Mouse (Mus musculus) v-Abl transformed pro-B cells (cell line): ENCODE measurements around the gene Ceacam19.

Experiments used
- in situ Hi-C, 2 experiments: fragments of 400-800 bp; cut with MboI; formaldehyde crosslinking; loops; one replicate each; pipeline ENCODE4 v1.15.1; 2025; ENCODE audit not compliant: unreplicated experiment in 2 of 2

The Ceacam19 gene

DNA sequence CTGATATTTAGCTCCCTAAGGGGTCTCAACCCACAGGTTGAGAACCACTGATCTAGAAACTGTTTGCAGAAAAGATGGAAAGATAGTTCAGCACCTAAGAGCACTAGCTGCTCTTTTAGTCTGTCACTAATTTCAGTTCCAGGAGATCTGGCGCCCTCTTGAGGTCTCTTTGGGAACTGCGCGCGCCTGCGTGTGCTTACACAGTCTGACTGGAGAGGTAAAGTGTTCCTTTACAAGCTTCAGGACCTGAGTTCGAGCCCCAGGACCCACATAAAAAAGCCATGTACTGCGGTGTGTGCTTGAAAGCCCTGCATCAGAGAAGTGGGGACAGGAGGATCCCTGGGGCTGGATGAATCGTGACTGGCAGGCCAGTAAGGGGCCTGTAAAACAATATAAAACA is 2.1 kb upstream of the Ceacam19 start:
- in situ Hi-C loops = no loop called here

- in situ Hi-C loops = no loop called here
These were observed 7.0 kb downstream of the Ceacam19 start for GRCm38 (mm10) chr7:19880754-19881153.

GRCm38 (mm10) chr7:19876781-19877425 is 10.9 kb downstream of the Ceacam19 start:
- in situ Hi-C loops = loop anchor here in 1 of 2 experiments (10.0 kb wide), 1 partner anchor 472 kb away; the partner anchor contains the start of genes Ckm and Klc3

DNA sequence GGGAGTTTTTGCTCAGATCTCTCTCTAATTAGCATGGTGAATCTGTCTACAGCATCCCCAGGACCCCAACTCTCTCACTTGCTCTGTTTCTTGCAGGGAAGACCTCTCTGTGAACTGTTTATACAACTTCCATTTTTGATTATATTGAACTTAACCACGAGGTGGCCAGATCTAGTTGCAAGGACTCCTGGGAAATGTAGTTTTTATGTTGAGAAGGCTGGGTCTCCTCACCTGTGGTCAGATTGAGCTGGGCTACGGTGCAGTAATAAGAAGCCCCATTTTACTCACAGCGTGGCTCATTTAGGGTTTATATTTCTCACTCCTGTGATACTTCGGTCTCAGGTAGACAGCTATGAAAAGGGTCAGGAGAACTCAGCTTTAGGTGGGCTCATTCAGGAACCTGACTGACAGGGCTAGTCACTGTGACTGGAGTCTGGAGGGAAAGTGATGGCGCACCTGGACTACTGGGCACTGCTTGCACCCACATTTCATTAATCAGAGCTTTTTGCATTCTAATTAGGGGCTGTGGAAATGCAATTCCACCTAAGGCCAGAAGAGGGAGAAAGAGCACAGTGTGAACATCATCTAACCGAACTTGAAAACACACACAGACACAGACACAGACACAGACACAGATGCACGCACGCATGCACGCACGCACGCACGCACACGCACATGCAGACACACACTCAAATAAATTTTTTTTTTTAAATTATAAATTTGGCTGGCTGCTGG is 11.7 kb downstream of the Ceacam19 start:
- in situ Hi-C loops = loop anchor here in 1 of 2 experiments (10.0 kb wide), 1 partner anchor 471 kb away; the partner anchor contains the start of genes Ckm and Klc3

GRCm38 (mm10) chr7:19871943-19872601 is 15.7 kb downstream of the Ceacam19 start:
- in situ Hi-C loops = loop anchor here in 1 of 2 experiments (5.0 to 10.0 kb wide), 3 partner anchors 70 to 467 kb away; partner anchors contain the start of genes Ckm, Clptm1 and Klc3

DNA sequence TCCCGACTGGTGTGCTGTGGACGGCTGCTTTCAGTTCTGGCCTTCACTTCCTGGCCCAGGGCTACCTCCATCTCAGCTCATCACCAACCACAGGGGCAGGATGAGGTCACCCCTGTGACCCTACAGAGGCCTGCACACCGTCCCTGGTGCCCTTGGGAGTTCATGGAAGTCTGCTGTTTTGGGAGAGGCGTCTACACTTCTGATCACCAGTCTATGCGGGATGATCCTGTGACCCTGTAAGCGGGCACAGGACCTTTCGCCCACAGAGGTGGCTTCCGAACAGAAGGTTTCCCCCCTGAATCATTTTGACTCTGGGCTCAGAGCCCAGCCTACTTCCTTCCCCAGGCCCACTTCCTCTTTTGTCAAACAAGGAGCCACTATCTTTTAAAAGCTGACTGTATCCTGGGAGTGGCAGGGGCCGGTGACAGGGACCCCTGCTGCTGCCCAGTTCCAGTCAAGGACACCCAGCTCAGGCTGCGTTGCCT is 16.6 kb downstream of the Ceacam19 start:
- in situ Hi-C loops = loop anchor here in 1 of 2 experiments (5.0 to 10.0 kb wide), 3 partner anchors 69 to 466 kb away; partner anchors contain the start of genes Ckm, Clptm1 and Klc3

DNA sequence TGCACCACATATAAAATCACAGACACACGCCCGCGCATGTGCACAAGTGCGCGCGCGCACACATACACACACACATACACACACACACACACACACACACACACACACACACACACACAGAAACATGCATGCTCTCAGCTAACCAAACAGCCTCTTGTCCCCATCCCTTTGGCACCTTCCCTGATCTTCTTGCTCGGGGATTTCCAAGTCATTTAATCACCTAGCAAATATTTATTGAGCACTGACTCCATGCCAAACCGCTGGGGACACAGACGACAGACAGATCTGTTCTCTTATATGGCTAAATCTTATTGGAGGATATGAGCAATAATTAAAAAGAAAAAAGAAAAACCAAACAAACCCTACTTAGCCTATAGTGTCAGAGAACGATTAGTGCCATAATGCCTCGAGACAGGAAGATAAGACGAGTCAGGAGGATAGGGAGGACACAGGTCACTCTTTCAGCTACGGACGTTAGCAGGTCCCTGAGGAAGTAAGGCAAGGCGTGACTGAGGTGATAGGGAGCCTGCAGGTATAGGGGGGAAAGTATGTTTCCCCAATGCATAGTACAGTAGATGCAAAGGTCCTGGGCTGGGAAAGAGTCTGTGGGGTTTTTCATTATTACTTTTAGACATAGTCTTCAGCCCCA is 19.9 kb downstream of the Ceacam19 start:
- in situ Hi-C loops = loop anchor here in 1 of 2 experiments (10.0 kb wide), 1 partner anchor 463 kb away; the partner anchor contains the start of genes Ckm and Klc3

DNA sequence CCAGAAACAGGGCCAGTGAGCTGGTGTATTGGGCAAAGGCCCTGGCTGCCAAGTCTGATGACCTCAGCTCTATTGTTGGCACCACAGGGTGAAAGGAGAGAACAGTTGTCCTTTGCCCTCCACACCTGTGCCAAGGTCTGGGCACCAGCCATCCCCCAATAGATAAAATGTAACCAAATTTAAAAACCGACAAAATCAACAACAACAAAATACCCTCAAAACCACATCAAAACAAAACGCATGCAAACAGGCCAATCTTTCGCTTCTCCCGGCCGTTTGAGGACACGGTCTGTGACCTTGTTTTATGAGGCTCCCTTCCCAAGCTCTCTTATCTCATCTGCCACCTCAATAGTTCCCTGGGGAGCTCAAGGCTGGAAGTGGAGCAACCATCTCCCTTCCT is 21.3 kb downstream of the Ceacam19 start:
- in situ Hi-C loops = loop anchor here in 1 of 2 experiments (10.0 kb wide), 1 partner anchor 462 kb away; the partner anchor contains the start of genes Ckm and Klc3

DNA sequence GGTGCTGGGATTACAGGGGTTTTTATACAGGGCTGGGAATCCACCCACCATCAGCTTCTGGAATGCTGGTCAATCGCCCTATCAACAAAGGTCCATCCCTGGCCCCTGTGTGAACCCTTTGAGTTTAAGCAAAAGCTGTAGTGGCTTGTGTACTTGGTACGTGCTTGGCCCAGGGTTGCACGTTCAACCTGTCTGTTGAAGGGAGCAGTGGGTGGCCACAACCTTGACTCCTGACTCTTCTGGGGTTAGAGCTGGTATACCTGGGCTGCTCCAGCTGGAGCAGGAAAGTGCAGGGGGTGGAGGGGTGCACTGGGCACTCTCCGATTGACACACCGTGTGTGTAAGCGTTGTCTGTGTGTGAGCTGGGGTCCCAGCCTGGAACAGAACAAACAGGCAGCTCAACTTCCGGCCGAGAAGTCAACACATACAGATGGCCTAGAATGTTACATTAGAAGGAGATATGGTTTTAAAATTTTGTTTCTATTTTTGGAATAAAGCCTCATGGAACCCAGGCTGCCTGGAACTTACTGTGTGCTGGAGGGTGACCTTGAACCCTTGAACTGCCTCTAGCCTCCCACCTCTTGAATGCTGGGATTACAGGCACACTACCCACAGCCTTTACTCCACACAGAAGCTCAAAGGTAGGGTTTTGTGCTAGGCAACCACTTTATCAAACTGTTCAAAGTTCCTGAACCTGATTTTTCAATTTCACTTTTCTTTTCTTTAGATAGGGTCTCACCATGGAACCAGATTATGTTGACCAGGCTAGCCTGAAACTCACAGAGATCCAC is 22.3 kb downstream of the Ceacam19 start:
- in situ Hi-C loops = loop anchor here in 1 of 2 experiments (10.0 kb wide), 1 partner anchor 461 kb away; the partner anchor contains the start of genes Ckm and Klc3

DNA sequence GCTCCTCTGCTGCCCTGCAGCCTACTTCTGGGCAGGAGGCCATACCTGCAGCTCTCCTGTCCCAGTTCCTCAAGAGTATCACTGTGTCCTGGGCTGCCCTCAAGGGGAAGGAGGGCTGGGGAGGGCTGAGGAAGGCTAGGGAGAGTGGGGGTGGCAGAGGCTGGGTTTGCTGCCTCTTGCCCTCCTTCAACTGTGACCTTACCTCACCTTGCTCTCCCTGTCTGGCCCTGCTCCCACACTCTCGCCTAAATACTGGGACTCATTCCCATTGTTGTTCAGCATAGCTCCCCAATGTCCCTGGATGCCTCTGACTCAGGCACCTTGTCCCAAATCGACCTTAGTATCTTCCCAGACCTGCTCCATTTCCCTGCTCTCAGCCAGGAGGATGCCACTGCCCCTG is 23.5 kb downstream of the Ceacam19 start:
- in situ Hi-C loops = loop anchor here in 1 of 2 experiments (10.0 kb wide), 1 partner anchor 459 kb away; the partner anchor contains the start of genes Ckm and Klc3

DNA sequence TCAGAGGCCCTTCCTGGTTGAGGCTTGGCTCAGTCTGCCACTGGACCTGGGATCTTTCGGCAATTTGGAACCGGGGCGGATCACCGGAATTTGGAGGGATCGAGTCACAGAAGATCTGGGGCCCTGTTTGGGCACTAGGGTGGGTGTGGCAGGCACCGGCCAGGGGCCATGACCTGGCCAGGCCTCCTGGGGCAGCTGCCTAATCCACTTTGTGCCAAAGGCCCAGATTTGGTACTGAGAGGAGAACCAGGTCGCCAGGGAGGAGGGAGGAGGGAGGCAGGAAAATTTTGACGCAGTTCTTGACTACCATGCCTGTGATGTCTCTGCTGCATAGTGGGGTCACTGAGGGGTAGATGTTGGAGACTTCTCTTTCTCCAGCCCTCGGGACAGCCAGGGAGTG is 26.6 kb downstream of the Ceacam19 start, which contains the start of gene Ceacam16:
Gene Ceacam16 (minus strand): TSS at position 101 of the 400 bp plus-strand sequence.
- in situ Hi-C loops = loop anchor here in 1 of 2 experiments (10.0 kb wide), 1 partner anchor 456 kb away; the partner anchor contains the start of genes Ckm and Klc3

GRCm38 (mm10) chr7:19859740-19860139 is 28.0 kb downstream of the Ceacam19 start:
- in situ Hi-C loops = loop anchor here in 1 of 2 experiments (10.0 kb wide), 1 partner anchor 455 kb away; the partner anchor contains the start of genes Ckm and Klc3

DNA sequence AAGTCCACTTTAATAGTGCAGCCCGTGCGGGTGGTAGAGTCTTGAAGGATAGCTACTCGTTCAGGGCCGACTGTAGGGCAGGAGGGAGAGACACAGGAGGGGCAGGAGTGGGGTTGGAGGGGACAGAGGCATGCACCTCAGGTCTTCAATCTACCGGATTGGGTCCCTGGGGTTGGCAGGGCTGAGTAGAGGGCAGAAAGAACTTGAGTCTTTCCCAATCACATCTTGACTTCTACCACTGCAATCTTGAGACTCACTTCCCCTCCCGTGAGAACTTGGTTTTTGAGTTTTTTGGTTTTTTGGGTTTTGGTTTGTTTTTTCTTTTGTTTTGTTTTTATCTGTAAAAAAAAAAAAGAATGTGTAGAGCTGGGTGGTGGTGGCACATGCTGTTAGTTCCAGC is 31.5 kb downstream of the Ceacam19 start:
- in situ Hi-C loops = no loop called here

DNA sequence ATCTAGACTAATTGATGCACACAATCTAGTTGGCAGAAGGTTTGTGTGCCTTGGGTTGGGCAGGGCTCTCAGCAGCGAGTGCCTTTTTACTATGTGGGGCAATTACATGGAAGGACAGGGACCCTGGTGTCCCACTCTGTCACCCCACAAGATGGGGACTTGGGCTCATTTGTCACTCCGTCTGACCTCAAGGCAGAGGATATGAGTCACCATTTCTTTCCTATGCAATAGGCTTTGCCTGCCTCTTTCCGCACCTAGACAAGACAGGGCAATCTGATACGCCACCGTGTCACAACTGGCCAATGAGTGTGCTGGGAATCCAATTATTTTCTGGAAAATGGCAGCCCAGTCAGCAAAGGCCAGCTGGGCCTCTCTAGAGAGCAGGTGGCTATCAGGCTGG is 32.1 kb downstream of the Ceacam19 start:
- in situ Hi-C loops = no loop called here

GRCm38 (mm10) chr7:19853526-19853925 is 34.2 kb downstream of the Ceacam19 start:
- in situ Hi-C loops = no loop called here

DNA sequence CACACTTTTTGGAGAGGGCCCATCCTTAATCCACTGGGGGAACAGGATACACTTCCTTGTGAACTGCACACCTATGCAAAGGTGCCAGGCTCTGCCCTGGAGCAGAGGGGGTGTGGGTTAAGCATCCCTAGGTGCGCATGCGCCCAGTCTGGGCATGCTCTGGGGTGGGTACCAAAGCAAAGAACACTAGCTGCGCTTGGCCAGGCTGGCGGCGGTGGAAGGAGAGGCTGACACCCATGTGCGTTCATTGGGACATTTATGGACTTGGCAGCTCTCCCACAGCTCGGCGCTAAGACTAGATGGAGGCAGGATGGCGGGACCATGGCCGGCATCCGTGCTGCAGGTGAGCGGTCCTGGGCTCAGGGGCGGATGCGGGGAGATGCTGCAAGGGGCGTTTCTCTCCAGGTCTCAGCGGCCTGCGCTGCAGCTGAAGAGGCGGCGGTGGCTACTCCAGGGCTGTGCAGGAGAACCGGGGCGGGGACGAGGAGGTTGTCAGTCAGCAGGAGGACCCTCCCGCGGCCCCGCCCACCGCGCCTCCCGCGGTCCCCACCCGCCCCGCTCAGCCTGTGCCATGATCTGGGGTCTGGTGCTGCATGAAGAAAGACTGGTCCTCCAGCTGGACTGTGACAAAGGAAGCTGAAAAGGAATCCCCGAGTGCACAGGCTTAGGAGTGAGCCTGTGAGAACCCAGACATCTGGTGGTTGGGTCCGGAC is 35.8 kb downstream of the Ceacam19 start, which contains the start of gene Gm19345:
Gene Gm19345 (plus strand): TSS at position 146 of the 713 bp plus-strand sequence.
- in situ Hi-C loops = no loop called here

- in situ Hi-C loops = loop anchor here (5.0 kb wide), 1 partner anchor 42 kb away; no protein-coding TSS in a partner anchor
These were observed 43.1 kb downstream of the Ceacam19 start for GRCm38 (mm10) chr7:19844521-19845171.

- in situ Hi-C loops = loop anchor here (5.0 kb wide), 1 partner anchor 41 kb away; no protein-coding TSS in a partner anchor
These were observed 44.2 kb downstream of the Ceacam19 start for GRCm38 (mm10) chr7:19843561-19843960.
